Mouse (Mus musculus) small intestine, adult 2 months (tissue): ENCODE data around the gene Cd47. TPM values are rescaled to one million over a fixed set of nuclear protein-coding genes. Genes with fewer than 3 reads are reported as not detected.

Experiments
- H3K27ac ChIP-seq: fragments of 200-500 bp; 2 replicates; pipeline ENCODE4 v1.5.1; 2012; ENCODE audit warnings: low read depth, low read length, control low read depth, inconsistent platforms; ENCODE audit not compliant: insufficient read depth
- H3K27me3 ChIP-seq: fragments of 200-500 bp; 2 replicates; pipeline ENCODE4 v1.6.1; 2012; ENCODE audit warnings: mild to moderate bottlenecking, moderate library complexity, low read length, inconsistent platforms; ENCODE audit not compliant: control insufficient read depth, insufficient read depth
- H3K36me3 ChIP-seq: fragments of 200-500 bp; 2 replicates; pipeline ENCODE4 v1.6.1; 2012; ENCODE audit warnings: mild to moderate bottlenecking, low read length, control low read depth, inconsistent platforms; ENCODE audit not compliant: control insufficient read depth, insufficient read depth
- H3K4me1 ChIP-seq: fragments of 200-500 bp; 2 replicates; pipeline ENCODE4 v1.6.1; 2012; ENCODE audit warnings: low read length, inconsistent platforms, mixed read lengths; ENCODE audit not compliant: control insufficient read depth, insufficient read depth, insufficient read length
- H3K4me3 ChIP-seq: fragments of 200-500 bp; 2 replicates; pipeline ENCODE4 v1.5.1; 2012; ENCODE audit warnings: low read depth, mild to moderate bottlenecking, control low read depth, inconsistent platforms, low read length, moderate library complexity
- CTCF ChIP-seq: fragments of 200-500 bp; IDR thresholded peaks from 2 replicates; pipeline ENCODE4 v1.5.1; 2012; ENCODE audit warnings: low read depth, mild to moderate bottlenecking, control low read depth, inconsistent platforms, low read length, moderate library complexity, mixed read lengths; ENCODE audit not compliant: insufficient replicate concordance, insufficient read length; ENCODE audit errors: extremely low read depth
- POLR2A ChIP-seq: fragments of 200-500 bp; IDR thresholded peaks from 2 replicates; pipeline ENCODE4 v1.6.1; 2012; ENCODE audit warnings: low read depth, mild to moderate bottlenecking, control low read depth, inconsistent platforms, low read length, moderate library complexity
- WGBS: fragments of 180-500 bp; shearing (Covaris S2); methylation state at CpG from one replicate; pipeline ENCODE4 v1.1.7; 2018; 5-methylcytosine and 5-hydroxymethylcytosine counted together
- polyA plus RNA-seq: library from polyadenylated mRNA; depleted of rRNA; stranded (reverse); fragments of >200 nt; gene quantifications from 2 replicates; pipeline ENCODE4 v1.2.3, GENCODE M21; 2012

Cd47 gene
- polyA plus RNA-seq, 1 experiment, result 56.8 TPM

DNA sequence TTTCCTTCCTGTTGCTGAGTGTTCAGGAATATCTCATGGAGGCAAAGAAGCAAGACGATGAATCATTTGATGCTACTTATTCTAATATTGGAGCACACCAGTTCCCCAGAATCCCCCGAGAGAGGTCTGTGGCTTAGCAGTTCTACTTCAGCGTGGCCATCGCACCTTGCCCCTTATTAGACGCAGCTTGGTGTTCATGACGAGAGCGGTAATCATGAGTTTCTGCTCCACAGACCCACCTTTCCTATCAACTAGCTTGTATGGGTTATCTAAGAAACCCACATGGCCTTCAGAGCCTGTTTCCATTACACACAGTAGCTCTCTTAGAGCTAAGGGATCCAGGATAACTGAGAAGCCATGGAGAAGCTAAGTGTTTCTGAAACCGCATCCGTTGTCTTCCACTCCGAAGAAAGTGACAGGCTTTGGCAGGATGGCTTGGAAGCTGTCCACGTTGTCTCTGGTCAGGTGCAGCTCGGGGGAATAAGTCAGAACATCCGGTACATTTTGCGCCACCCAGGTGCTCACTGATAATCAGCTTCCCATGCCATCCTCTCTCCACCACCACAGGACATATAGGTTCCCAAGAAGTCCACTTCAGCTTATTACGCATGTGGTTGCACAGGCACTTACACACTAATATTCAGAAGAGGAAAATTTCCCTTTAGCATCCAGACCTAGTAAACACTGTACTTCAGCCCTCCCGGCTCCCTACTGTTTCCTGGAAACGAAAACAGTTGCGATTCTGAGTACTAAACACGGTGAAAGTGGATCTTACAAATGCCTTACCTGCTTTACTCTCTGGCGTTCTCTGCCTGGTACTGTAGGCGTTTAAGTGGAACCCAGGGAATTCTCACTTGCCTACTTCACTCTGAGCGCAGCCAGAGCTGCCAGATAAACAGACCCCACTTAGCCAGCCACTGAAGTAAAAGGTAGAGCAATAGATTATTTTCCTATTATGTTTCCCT, 25.0 kb upstream of the Cd47 start:
- H3K27ac ChIP-seq, result no peak overlapping the region

DNA sequence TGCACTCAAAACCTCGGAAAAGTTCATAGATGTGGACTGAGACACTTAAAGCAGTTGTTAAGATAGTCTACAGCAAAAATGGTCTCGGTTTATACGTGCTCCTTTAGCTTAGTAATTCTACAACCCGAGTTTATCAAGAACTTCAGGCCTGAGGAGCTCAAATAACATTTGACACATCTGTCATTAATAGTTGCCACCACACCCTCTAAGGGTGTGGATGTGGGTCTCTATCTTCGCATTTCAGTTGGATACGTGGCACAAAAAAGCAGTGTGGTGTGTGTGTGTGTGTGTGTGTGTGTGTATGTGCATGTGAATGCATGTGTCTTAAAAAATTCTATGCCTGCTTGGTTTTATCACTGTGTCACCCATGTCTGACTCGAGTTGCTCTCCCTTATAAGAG, 23.4 kb upstream of the Cd47 start:
- TF ChIP-seq POLR2A (no peak), CTCF (no peak)
- H3K27me3 ChIP-seq, result no peaks in the 10 kb centered on the region
- H3K36me3 ChIP-seq, result no peaks in the 10 kb centered on the region
- H3K27ac ChIP-seq, result no peak overlapping the region
- H3K4me3 ChIP-seq, result no peak overlapping the region
- WGBS, result 61% methylated on average over 7 of the region's 7 CpGs
- no peaks in the 10 kb centered on the region for H3K4me1 ChIP-seq

More for the DNA sequence above, 25.0 kb upstream of the Cd47 start:
- no peaks in the 10 kb centered on the region for H3K36me3 ChIP-seq
- WGBS, result 76% methylated on average over 22 of the region's 22 CpGs
- TF ChIP-seq POLR2A (no peak), CTCF (no peak)
- no peak overlapping the region for H3K4me3 ChIP-seq
- no peaks in the 10 kb centered on the region for H3K27me3 ChIP-seq
- H3K4me1 ChIP-seq, result no peaks in the 10 kb centered on the region

DNA sequence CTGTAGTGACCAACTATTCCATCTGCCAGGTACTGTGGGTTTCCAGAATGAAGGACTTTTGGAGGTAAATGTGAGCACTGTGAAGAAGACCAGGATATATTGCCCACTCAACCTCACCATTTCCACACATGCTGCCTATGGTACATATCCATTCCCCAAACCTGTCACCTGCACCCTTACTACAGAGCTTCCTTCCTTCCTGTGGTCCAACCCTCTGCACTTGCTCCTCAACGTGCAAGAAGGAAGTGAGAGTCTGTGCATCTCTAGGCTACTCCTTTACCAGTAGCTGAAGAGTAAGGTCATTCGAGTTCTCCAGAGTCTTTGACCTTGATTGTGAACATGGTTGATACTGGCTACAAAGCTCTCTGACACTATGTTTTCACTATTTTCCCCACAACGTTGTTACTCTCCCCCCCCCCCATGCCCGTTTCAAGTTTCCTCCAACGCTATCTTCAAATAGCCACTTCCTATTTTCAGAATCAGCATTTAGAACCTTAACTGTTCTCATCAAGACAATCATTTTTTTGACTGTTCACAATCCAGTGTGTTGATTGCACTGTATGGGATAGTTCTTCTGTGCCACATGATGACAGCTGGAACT, 18.7 kb upstream of the Cd47 start:
- Histone ChIP-seq H3K36me3 (no peaks in the 10 kb centered on the region), H3K4me3 (no peak overlapping the region), H3K27me3 (no peaks in the 10 kb centered on the region), H3K27ac (no peak overlapping the region), H3K4me1 (no peaks in the 10 kb centered on the region)
- WGBS, result 70% methylated on average over 5 of the region's 5 CpGs
- TF ChIP-seq POLR2A (no peak), CTCF (no peak)

DNA sequence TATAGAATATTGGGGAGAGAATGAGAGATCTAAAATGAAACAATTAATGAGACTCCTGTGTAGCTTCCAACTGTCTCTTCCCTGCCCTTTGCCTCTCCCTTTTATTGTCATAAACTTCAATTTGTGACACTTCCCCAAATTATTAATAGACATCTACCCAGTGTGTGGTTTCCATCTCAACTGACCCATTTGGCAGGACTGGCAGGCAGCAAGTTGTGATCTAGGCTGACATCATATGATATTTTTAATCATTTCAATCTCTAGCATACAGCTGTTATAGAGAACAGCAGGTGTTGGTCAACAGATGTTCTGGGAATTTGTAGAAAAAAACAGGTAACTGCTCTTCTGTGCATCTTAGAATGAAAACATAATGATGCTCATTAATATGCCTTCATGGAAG, 17.0 kb upstream of the Cd47 start:
- H3K4me1 ChIP-seq, result no peaks in the 10 kb centered on the region
- H3K36me3 ChIP-seq, result no peaks in the 10 kb centered on the region
- H3K27ac ChIP-seq, result no peak overlapping the region
- H3K4me3 ChIP-seq, result no peak overlapping the region
- TF ChIP-seq CTCF (no peak), POLR2A (no peak)
- no peaks in the 10 kb centered on the region for H3K27me3 ChIP-seq

DNA sequence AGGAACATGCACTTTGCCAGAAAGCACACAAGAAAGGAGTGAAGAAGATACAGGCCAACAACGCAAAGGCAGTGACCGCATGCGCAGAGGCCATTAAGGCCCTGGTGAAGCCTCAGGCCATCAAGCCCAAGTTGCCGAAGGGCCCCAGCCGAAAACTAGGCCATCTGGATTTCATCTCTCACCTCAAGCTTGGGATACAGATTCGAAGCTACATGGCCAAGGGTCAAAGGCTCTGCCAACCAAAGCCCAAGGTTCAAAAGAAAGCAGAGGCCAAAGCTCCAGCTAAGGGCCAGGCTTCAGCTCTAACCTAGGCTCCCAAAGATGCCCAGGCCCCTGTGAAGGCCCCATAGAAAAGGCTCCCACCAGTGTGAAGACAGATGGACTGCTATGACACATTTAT, 14.2 kb upstream of the Cd47 start:
- TF ChIP-seq CTCF, result no peak
- no peak for TF ChIP-seq POLR2A
- no peaks in the 10 kb centered on the region for H3K36me3 ChIP-seq
- no peak overlapping the region for H3K4me3 ChIP-seq
- no peaks in the 10 kb centered on the region for H3K27me3 ChIP-seq
- H3K27ac ChIP-seq, result no peak overlapping the region
- H3K4me1 ChIP-seq, result no peaks in the 10 kb centered on the region
- WGBS, result 96% methylated on average over 6 of the region's 6 CpGs

DNA sequence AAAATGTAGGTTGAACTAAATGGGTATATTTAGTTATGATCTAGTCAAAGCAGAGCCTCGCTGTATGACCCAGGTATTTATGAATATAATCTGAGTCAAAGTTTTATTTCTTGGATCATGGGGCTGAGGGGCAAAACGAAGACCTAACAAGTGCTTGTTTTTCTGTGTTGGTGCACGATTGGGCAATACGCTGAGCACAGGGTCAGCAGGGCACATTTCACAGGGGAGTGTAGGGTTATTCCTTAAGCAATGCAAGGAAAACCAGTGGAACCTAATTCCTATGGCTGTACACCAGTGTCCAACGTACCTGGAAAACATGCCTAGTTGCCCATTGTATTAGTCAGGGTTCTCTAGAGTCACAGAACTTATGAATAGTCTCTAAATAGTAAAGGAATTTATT, 12.6 kb upstream of the Cd47 start:
- Histone ChIP-seq H3K36me3 (no peaks in the 10 kb centered on the region), H3K27me3 (no peaks in the 10 kb centered on the region), H3K4me1 (no peaks in the 10 kb centered on the region), H3K27ac (no peak overlapping the region), H3K4me3 (no peak overlapping the region)
- WGBS, result 87% methylated on average over 5 of the region's 5 CpGs
- TF ChIP-seq CTCF (no peak), POLR2A (no peak)
